ENCODE assay signal across 8 mouse cellular contexts in the genomic region with DNA sequence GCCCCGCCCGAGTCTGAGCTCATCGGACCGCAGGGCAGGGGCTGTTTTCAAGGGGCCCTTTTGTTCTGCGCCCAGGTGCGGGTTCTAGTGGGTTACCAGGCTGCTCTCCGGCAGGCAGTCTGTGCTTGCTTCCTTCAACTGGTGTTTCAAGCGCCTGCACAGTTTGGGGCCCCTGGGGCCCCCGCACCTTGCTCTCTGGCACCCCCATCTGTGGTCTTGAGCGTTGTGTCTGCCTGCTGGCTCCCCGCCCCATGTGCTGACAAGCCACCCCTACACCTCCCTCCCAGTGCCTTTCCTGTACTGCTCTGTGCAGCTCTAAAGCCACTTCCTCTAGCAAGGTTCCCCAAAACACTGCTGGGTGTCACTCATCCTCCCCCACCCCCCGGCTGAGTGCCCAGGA. TPM values are rescaled to one million over a fixed set of nuclear protein-coding genes. Genes with fewer than 3 reads are reported as not detected.
A peak's percentile ranks its signal among the peaks of the same experiment; 100 is the strongest.
DNase-seq lines count a peak whose midpoint lies in the region; ATAC-seq and TF ChIP-seq lines count a peak whose summit lies in the region.

No protein-coding gene starts in this region.

- no peak for DNase-seq in hindbrain, postnatal 0 days (ENCODE audit: low spot score)
- no peak for DNase-seq in hindbrain, embryonic 11.5 days (ENCODE audit: low spot score)
- DNase-seq in ES-E14 (ENCODE audit: low read depth, low spot score): no peak
- peak; percentile 48 for DNase-seq in gastrocnemius, postnatal 14 days
- peak; percentile 33 for DNase-seq in kidney, postnatal 14 days
- peak; percentile 94 for DNase-seq in thymus, postnatal 4 days

- no peak overlapping the region for H3K4me2 ChIP-seq in hindbrain, postnatal 0 days (ENCODE audit: low read depth, low read length)
- no peak overlapping the region for H3K4me2 ChIP-seq in hindbrain, embryonic 11.5 days (replicated peaks; ENCODE audit: low read depth, low read length)

- no peak overlapping the region for H3K9ac ChIP-seq in hindbrain, postnatal 0 days (replicated peaks; ENCODE audit: low read length)
- no peak overlapping the region for H3K9ac ChIP-seq in hindbrain, embryonic 11.5 days (ENCODE audit: low read depth, low read length)
- H3K9ac ChIP-seq in ES-E14 (ENCODE audit: insufficient read depth, low read depth, low read length, poor library complexity, severe bottlenecking): no peak overlapping the region

- ATAC-seq in hindbrain, postnatal 0 days: peak; percentile 25; the same call in 1 of the 2 replicates
- ATAC-seq in hindbrain, embryonic 11.5 days (ENCODE audit: low FRiP score): no peak
- no peak for ATAC-seq in erythroid progenitor cell, adult 5-6 weeks (replicated peaks; ENCODE audit: low FRiP score, poor library complexity, severe bottlenecking)

- no peaks in the 10 kb centered on the region for H3K27me3 ChIP-seq in hindbrain, postnatal 0 days (ENCODE audit: insufficient read depth, low read length)
- no peaks in the 10 kb centered on the region for H3K27me3 ChIP-seq in hindbrain, embryonic 11.5 days (ENCODE audit: control insufficient read depth, insufficient read depth, low read length)
- peaks cover 8% of the 10 kb centered on the region for H3K27me3 ChIP-seq in megakaryocyte, embryonic 14.5 days (replicated peaks)

- H3K9me3 ChIP-seq in hindbrain, postnatal 0 days (ENCODE audit: low read length): no peaks in the 10 kb centered on the region
- H3K9me3 ChIP-seq in hindbrain, embryonic 11.5 days (ENCODE audit: control insufficient read depth, low read length): no peaks in the 10 kb centered on the region
- H3K9me3 ChIP-seq in ES-E14 (ENCODE audit: control insufficient read depth, insufficient read depth, low read depth, low read length): no peaks in the 10 kb centered on the region
- H3K9me3 ChIP-seq in megakaryocyte, embryonic 14.5 days: no peaks in the 10 kb centered on the region

- no peak for TF ChIP-seq CTCF in hindbrain, postnatal 0 days (IDR thresholded peaks at IDR 0.05; ENCODE audit: low read depth)

- H3K36me3 ChIP-seq in hindbrain, postnatal 0 days (ENCODE audit: insufficient read depth, low read length): no peaks in the 10 kb centered on the region
- no peaks in the 10 kb centered on the region for H3K36me3 ChIP-seq in hindbrain, embryonic 11.5 days (ENCODE audit: control insufficient read depth, insufficient read depth, low read length)
- no peaks in the 10 kb centered on the region for H3K36me3 ChIP-seq in ES-E14 (ENCODE audit: control insufficient read depth, insufficient read depth, low read length, poor library complexity, severe bottlenecking)
- peaks cover 25% of the 10 kb centered on the region for H3K36me3 ChIP-seq in megakaryocyte, embryonic 14.5 days (replicated peaks; ENCODE audit: low read length)

- intact Hi-C loops in gastrocnemius, postnatal 14 days (cut with DNase I; ENCODE audit: low total_unique reads): no loop called here

- 65% methylated on average over 12 of the region's 12 CpGs for WGBS in hindbrain, postnatal 0 days
- 65% methylated on average over 12 of the region's 12 CpGs for WGBS in hindbrain, embryonic 11.5 days

- H3K4me3 ChIP-seq in hindbrain, postnatal 0 days (ENCODE audit: low read length): no peak overlapping the region
- H3K4me3 ChIP-seq in hindbrain, embryonic 11.5 days (ENCODE audit: low read depth, low read length): no peak overlapping the region
- peak overlapping the region; percentile 3 to 18; a peak in 2 of 4 replicates for H3K4me3 ChIP-seq in ES-E14 (ENCODE audit: insufficient read depth in 1 of 2, low read depth in 1 of 2, low read length in 2 of 2, poor library complexity in 1 of 2, severe bottlenecking in 1 of 2)
- H3K4me3 ChIP-seq in megakaryocyte, embryonic 14.5 days (replicated peaks): peak overlapping the region; percentile 92

- no peak overlapping the region for H3K27ac ChIP-seq in hindbrain, postnatal 0 days
- no peak overlapping the region for H3K27ac ChIP-seq in hindbrain, embryonic 11.5 days (ENCODE audit: low read depth, low read length)
- H3K27ac ChIP-seq in ES-E14 (ENCODE audit: insufficient read depth, low read depth, low read length, poor library complexity, severe bottlenecking): no peak overlapping the region

- in situ Hi-C loops in ES-E14 (cut with MboI; ENCODE audit: low sequenced_read_pairs in 2 of 2, unreplicated experiment in 2 of 2): no loop called here

- no peaks in the 10 kb centered on the region for H3K4me1 ChIP-seq in hindbrain, postnatal 0 days (ENCODE audit: insufficient read depth, low read length)
- no peaks in the 10 kb centered on the region for H3K4me1 ChIP-seq in hindbrain, embryonic 11.5 days (replicated peaks; ENCODE audit: control insufficient read depth, insufficient read depth, low read length)
- peaks cover 0 to 9% of the 10 kb centered on the region in 2 experiments; a peak in 1 of 4 replicates for H3K4me1 ChIP-seq in ES-E14 (ENCODE audit: control insufficient read depth in 2 of 2, insufficient read depth in 2 of 2, low read length in 2 of 2, poor library complexity in 1 of 2)
- H3K4me1 ChIP-seq in megakaryocyte, embryonic 14.5 days: peaks cover 83% of the 10 kb centered on the region

TF ChIP-seq in ES-E14, 5 proteins besides CTCF, POLR2A, EP300 and RAD21:
- TF ChIP-seq MAFK (IDR thresholded peaks at IDR 0.05; ENCODE audit: insufficient read depth, low read depth, low read length) (no peak), HCFC1 (IDR thresholded peaks at IDR 0.05; ENCODE audit: borderline replicate concordance, insufficient read depth, low read length) (no peak), CHD2 (IDR thresholded peaks at IDR 0.05; ENCODE audit: low read depth, low read length) (no peak), ZC3H11A (IDR thresholded peaks at IDR 0.05; ENCODE audit: borderline replicate concordance, low read depth, low read length) (no peak)
TF ChIP-seq in ES-E14: peak in this region for 0.

RNA-seq across cellular contexts. Expression of gene Rassf5, which starts 45.1 kb away (rescaled TPM):
- total RNA-seq in hindbrain, postnatal 0 days (2014; rRNA removed): 12.9 and 41.5 TPM in 2 replicates
- polyA plus RNA-seq in hindbrain, postnatal 0 days (2015; fragmentation: Nextera tagmentation; extraction: Ambion mirVana): 8.1 and 8.3 TPM in 2 replicates
- polyA plus RNA-seq in hindbrain, embryonic 11.5 days (2014; fragmentation: Nextera tagmentation; extraction: Ambion mirVana): 1.1 and 1.5 TPM in 2 replicates
- total RNA-seq in ES-E14 (2012; rRNA removed): 0.76 and 1.2 TPM in 2 replicates
- 1 to 10 TPM; 1.8 TPM for total RNA-seq in gastrocnemius, postnatal 14 days (2021)
- 2.1 and 3.0 TPM in 2 replicates for polyA plus RNA-seq in megakaryocyte, embryonic 14.5 days (2012; ENCODE audit: insufficient read depth, low replicate concordance)
- 12.6 and 14.7 TPM in 2 replicates for total RNA-seq in erythroid progenitor cell, adult 5-6 weeks (2015; ENCODE audit: low replicate concordance)
- 5.0 and 17.8 TPM in 2 replicates for total RNA-seq in erythroid progenitor cell, adult 5-6 weeks (2017; ENCODE audit: low replicate concordance)

RNA-seq across cellular contexts. Expression of gene Eif2d, which starts 47.0 kb away (rescaled TPM):
- 38.1 and 39.7 TPM in 2 replicates for total RNA-seq in hindbrain, postnatal 0 days (2014; rRNA removed)
- 42.8 and 44.4 TPM in 2 replicates for polyA plus RNA-seq in hindbrain, postnatal 0 days (2015; fragmentation: Nextera tagmentation; extraction: Ambion mirVana)
- polyA plus RNA-seq in hindbrain, embryonic 11.5 days (2014; fragmentation: Nextera tagmentation; extraction: Ambion mirVana): 53.3 and 54.4 TPM in 2 replicates
- total RNA-seq in ES-E14 (2012; rRNA removed): 64.5 and 70.1 TPM in 2 replicates
- 10 to 100 TPM; 23.1 to 26.1 TPM for total RNA-seq in gastrocnemius, postnatal 14 days (2021)
- 14.6 and 15.4 TPM in 2 replicates for polyA plus RNA-seq in megakaryocyte, embryonic 14.5 days (2012; ENCODE audit: insufficient read depth, low replicate concordance)
- total RNA-seq in erythroid progenitor cell, adult 5-6 weeks (2015; ENCODE audit: low replicate concordance): 28.1 and 29.6 TPM in 2 replicates
- 14.4 and 19.4 TPM in 2 replicates for total RNA-seq in erythroid progenitor cell, adult 5-6 weeks (2017; ENCODE audit: low replicate concordance)

Comparison
In these comparisons a context has a peak if more than half of its experiments do, and no peak if none do; other contexts are left out.
1. DNase-seq: peak in gastrocnemius, postnatal 14 days (single experiment), kidney, postnatal 14 days (single experiment) and thymus, postnatal 4 days (single experiment); none in hindbrain, postnatal 0 days (single experiment), hindbrain, embryonic 11.5 days (single experiment) and ES-E14 (single experiment).
2. H3K4me3 ChIP-seq: peak in ES-E14 (2 of 2) and megakaryocyte, embryonic 14.5 days (single experiment); none in hindbrain, postnatal 0 days (single experiment) and hindbrain, embryonic 11.5 days (single experiment).